Mouse (Mus musculus) WW6 (cell line): Measurements from ENCODE around the gene Adgrg6.

Source experiments
- DNase-seq: peaks from one replicate; pipeline ENCODE4 v3.0.0-alpha.2; 2013; ENCODE audit warnings: low read depth, low spot score

Gene Adgrg6

DNA sequence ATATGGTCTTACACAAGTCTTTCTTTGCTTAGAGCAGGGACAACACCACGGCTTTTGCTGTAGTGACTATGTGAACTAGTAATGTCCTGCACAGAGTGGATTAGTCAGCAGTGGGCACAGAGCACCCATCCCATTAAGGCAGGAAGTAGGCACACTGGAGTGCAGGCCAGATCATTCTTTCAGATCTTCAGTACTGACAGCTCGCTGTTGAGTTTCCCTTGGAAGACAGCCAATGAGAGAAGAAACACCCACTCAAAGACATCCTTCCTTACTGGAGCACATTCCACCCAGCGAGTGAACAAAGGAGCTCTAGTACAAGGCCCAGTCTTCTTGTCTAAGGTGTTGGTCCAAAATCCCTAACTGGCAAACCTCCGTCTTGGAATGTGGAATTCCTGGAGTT is 53.6 kb downstream of the Adgrg6 start:
- DNase-seq = no peak

DNA sequence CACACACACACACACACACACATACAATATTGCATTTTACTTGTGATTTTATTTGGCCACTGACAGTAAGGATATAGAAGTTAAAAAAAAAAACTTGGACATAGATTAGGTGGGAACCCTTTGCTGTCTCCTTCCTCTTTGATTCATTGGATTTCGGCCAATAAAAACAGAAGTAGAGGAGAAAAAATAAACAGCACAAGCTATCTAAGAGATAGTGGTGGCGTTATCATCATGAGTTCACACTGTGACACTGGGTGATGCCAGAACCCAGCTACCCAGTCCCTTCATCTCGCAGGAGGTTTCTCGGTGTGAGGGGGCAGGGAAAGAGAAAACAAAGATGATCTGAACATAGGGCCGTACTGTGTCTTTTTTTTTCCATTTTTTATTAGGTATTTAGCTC is 62.2 kb downstream of the Adgrg6 start:
- no peak for DNase-seq

DNA sequence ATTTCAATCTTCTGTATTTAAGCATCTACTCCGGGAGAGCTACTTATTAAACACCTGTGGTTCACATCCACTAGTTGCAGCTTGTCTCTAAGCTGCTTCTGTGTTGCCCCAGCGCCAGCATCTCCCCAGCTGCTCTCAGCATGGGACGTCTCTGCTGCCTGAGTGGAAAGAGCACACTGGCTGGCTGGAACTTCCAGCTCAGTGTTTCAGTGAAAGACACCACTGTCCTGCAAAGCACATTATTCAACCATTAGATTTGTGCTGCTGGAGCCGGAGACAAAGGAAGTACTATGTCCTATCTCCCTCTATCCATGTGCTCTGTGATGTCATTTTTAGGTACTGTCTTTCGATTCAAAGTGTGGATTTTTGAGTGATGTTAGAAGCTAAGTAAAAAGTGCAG is 63.0 kb downstream of the Adgrg6 start:
- DNase-seq = no peak

DNA sequence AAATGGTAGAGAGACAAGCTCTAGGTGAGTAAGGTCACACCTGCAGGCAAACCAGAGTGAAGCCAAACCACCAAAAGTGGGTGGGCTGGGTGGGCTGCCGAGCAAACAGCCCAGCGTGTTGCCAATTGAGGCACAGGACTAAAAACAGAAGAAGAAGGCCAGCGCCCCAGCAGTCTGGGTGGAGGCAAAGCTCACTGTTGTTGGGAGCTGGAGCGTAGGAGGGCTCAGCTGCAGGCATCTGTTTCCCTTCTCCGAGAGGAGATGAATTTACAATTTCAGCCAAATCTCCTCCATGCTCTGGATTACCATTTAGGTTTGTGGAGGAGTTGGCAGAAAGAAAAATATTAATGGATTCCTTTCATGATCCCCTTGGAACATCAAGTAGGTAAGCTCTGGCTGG is 64.5 kb downstream of the Adgrg6 start:
- no peak for DNase-seq

DNA sequence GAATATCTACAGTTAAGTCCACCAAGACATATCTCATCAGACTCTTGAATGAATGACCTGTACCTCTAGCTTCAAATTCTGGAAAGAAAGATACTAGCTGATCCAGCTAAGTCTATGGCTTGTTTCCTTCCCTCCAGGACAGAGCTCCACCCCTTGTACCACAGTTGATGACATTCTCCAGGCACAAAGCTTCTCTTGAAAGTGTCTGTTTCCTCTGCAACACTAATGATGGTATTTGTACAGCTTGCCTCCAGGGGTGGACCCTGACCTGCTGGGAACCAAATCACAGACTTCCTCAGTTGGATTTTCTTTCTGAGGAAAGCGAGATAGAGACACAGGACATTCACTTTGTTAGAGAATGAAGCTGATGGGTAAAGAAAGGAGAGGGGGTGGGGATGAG is 69.1 kb downstream of the Adgrg6 start:
- DNase-seq = no peak

DNA sequence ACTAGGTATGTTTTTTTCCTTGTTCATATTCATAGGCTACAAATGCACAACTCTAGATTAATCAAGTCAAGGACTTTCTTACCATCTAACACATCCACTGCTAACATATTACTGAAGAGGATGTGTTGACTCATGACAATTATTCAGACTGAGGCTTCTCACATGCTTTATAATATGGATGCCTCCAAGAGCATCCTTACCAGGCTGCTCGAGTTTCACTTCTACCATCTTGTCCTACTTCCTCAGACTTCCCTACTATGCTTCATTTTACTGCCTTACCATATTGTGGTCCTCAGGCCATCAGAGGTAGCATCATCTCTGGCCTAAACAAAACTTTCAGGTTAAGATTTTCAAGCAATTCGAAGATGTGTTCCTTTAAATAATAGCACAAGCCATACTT is 69.8 kb downstream of the Adgrg6 start:
- no peak for DNase-seq

DNA sequence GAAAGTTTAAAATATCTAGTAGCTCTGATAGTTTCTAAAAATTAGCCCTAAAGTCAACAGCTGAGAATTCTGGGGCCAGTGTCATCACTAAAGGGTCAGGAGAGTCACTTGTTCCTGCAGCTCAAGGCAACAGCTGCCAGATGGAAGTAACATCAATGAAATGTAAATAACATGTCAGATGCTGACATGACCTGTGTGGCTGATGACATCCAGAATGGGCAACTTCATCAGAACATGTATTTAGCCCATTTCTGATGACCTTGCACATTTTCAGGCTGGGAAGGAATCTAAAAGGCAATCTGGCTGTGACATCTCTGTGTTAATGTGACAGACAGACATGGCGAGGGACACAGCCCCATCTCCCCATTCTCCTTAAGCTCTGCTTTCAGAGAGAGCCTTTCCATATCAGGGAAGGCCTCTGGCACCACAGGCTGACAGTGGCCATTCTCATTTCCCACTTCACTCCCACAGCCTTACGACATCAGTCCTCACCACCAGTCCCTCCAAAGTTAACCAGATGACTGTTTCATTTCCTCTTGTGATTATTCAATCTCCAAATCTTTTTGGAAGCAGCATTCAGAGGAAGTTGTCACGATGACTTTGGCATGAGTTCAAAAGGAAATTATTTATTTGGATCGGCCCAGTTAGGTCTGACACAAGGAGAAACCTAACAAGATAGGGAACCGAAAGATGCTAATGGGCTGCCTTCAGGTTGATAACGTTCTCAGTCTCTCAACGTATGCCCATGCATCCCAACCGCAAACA is 70.7 kb downstream of the Adgrg6 start:
- DNase-seq = no peak

DNA sequence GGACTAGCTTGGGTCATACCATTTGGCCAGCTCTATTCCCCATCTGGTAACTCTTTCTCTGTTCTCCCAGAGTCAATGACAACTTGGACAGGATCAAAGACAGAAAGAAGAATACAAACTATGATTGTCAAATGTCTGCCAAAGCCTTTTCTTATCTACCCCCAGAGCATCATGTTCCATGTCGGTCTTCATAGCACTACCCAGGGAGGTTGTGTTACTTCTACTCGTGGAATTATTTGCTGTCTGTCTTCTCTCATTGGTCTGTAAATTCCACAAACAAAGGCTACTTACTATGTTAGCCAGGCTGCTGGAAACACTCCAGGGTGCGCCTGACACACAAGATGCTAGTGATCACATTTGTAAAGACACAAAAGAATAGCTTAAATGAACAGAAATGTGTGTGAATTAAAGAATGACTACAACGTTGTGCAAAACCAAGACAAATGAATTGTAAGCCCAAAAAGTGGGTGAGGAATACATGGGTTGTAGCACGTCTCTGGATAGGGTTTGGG is 74.4 kb downstream of the Adgrg6 start:
- no peak for DNase-seq

DNA sequence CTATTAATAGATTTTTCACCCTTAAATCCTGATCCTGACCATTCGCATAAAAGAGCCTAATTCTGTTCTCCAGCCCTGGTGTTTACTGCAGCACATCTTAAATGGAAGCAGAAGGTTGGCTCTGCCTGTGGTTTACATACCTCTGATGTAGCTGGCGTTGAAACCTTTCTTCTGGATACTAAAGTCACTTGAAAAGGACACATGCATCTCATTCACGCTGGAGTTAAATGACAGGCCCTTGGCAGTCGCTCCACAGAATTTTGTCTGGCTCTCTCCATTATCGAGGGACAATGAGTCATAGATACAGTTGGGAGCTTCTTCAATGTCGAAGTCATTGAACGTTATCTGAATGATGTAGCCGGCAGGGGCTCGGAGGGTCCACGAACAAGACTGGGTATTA is 76.8 kb downstream of the Adgrg6 start:
- no peak for DNase-seq

DNA sequence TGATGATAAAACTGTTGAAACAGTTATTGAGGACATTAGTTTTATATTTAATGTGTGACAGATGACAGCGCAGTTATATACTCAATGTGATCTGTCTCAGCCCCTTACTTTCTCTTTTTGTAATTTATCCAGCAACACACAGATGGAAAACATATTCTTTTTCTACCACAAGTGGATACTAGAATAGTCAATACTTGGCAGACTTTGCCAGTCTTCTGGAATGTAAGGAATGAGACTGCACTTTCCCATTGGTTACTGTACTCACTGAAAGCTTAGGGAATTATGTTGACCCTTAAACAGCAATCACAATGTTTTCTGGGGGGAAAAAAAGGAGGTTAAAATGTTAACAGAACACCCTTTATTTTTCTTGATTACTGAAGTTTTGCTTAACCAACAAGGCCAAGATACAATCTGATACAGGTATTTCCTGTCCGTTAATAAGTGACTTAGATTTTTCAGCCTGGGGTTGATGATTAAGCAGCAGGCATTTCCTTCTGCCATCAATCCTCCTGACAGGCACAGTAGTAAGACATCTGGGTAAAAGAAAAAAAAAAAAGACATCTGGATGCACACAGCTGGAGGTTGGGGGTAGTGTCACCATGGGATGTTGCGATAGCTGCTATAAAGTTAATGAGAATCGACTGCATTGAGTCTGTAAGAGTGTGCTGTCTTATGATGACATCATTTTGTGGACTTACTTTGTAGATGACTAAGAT is 81.5 kb downstream of the Adgrg6 start:
- no peak for DNase-seq

DNA sequence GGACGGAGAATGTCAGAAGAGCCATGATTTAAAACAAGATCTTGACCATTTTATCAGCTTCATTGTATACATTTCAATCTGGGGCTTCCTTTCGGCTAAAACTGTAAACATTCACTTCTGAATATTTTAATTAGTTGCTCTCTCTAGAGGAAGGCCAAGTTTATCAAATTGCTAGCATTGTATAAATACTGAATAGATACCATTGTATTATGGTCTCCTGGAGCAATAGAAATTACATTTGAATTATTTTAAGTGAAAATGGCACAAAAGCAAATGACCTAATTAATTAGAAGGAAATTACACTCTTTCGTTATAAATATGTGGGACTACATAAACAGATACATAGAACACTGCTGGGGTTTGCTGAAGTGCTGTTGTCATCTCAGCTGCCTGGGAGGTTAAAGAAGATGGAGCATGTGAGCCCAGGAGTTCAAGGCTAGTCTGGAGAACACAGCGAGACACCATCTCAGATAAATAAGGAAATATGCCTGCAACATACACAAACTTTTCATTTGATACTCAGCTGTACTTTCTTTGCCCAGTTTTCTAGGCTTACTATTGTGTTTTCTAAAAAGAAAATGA is 84.4 kb downstream of the Adgrg6 start:
- no peak for DNase-seq

DNA sequence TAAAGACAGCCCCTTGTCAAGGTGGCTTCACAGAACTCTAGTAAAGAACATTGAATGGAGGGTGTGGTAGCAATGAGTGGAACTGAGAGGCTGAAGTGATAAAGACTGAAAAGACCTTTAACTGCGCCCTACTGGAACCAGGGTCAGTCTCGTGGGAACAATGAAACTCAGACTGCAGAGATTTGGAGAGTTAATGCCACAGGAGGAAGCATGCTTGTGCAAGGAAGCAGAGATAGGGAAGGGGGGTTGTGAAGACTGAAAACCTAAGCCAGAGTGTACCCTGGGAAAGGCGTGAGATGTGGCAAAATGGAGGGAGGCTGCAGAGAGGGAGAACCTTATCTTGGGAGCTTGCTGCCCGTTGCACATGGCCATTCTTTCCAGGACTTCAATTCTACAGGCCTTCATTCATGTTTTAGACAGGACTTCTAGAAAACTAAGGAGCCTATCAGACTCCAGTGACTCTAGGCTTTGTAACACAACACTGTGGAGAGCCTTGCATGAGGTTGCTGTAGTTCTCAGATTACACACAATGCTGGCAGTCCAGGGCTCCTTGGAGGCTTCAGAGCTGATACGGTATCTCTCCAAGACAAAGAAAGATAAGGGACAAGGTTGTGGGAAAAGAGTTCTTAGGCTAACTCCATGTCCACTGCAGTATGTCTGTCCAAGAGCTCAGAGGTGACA is 85.1 kb downstream of the Adgrg6 start:
- no peak for DNase-seq

DNA sequence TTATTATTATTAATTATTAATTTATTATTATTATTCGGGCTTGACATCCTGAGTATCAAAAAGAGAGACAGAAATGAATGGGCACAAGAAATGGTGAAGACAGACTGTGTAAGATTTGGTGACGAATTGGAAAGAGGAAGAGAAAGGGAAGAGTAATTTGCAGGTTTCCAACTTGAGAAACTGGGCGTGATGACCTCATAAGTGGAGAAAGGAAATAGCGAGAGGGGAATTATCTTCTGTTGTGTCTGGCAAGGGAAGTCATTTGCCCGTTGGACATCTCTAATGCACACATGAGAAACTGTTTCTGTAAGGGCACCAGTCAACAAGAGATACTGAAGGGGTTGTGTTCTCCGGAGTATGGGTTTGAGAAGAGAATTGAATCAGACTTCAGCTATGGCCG is 85.6 kb downstream of the Adgrg6 start:
- no peak for DNase-seq

DNA sequence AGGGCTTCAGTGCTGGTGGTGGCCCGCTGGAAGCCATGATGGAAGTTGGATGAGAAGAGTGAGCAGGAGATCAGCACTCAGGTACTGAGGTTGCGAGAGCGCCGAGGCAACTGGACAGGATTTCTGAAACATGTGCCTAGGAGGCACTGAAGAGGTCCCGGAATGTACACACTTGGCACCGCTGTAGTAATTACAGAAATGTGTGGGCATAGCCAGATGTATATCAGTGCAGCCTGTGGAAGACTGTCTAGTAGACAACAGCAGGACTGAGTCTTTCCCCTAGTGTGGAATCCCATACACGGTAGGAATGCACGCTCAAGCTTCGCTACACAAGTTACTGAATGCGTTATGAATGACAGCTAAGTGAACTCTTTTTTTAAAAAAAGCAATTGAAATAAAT is 86.1 kb downstream of the Adgrg6 start:
- no peak for DNase-seq

DNA sequence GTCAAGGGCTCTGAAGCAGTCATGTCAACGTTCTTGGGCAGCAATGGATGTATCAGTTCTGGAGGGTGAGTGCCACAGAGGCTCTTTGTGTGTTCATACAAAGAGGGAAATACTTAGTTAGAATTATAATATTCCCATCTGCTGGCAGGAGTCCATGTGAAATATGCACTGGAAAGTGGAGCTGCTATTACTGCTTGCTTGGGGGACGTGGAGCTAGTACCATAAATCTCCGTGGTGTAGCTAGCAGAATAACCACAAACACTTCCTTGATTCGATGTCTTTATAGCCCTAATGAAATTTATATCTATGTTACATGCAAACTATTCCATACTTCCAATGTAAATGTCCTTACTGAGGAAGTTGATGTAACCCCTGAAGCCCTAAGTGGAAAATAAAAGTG is 91.0 kb downstream of the Adgrg6 start:
- DNase-seq = no peak

DNA sequence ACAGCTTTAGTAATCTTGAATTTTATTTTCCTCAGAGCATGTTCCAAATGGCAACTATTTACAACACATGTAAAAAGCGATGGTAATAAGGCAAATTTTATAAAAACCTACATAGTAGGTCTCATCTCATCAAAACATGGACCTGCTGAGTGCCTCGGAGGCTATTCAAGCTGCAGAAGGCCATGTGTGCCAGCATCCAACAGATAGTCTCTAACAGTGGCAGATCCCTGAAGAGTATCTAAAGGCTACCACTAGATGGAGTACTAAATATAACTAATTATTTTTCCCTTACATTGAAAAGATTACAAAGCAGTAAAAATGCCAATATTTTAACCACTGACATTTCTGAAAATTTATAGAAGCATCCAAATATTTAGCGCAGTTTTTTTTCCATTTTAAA is 93.6 kb downstream of the Adgrg6 start:
- DNase-seq = no peak

DNA sequence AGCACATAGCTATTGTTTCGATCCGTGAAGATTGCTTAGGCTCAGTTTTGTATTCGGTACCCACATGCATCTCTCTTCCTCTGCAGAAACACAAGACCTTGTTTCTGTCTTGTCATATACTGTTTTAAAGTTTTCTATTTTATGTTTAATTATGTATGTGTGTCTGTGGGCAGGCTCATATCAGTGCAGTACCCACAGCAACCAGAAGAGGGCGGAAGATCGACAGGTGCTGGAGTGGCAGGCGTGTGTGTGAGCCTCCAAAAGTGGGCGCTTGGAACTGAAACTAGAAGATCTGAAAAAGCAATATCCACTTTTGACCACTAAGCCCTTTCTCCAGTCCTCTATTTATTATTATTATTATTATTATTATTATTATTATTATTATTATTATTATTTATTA is 95.4 kb downstream of the Adgrg6 start:
- peak; percentile 18 for DNase-seq

DNA sequence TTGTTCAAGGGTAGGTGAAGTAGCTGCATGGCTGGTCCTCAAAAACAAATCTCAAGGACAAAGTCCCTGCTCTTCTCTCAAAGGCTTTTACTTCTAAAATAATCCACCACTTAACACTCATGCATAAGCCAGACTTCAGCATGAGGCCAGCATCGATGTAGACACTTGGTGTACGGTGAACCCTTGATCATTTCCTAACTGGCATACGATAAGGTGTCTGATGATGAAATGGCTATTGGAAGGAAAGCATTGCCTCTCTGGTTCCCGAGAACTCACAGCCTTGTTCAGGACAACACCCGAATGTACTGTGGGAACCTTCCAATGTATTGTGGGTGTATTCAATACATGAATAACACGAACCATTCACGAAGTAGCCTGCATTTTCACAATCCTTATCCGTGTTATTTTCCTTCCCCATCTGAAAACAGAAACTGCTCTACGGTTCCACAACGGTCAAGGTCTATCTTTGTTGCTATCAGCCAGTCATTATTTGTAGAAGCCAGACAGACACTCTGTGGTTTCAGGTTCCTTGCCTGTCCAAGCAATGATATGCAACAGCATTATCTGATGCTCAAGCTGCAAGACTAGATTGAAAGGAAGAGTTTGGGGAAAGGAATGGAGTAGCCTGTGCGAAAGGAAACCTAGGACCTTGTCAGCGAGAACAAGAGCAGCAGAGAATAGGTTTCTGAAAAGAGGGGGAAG is 99.7 kb downstream of the Adgrg6 start:
- DNase-seq = no peak

DNA sequence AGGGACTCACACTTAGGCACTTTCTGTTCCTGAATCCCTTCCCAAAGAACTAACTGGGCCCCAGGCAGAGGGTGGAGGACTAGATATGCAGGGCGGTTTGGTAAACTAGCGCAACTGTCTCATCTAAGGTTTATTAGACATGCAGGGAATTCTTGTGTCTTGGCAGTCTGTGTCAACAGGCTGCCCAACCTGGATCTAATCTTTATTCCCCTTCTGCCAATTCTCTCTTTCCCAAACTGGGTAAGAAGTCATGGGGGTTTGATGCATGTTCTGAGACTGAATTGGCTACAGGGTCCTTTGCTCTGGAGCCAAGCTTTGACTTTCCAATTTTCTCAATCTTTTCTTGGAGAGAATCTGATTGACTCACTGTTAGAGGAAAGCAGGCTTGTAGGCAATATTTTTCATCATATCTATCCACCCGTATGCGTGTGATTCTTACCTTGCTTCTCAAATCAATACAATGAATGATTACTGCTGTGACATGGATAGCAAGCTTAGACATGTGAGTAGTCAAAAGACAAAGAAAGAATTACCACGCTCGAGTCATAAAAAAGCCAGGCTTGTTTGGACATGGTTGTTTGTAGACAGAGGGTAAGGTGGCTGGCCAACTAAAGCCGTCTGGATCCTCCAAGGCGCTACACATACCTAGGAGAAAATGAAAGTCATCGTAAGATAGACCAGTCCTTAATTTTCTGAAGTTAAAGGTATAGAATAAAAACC is 104.4 kb downstream of the Adgrg6 start:
- no peak for DNase-seq

DNA sequence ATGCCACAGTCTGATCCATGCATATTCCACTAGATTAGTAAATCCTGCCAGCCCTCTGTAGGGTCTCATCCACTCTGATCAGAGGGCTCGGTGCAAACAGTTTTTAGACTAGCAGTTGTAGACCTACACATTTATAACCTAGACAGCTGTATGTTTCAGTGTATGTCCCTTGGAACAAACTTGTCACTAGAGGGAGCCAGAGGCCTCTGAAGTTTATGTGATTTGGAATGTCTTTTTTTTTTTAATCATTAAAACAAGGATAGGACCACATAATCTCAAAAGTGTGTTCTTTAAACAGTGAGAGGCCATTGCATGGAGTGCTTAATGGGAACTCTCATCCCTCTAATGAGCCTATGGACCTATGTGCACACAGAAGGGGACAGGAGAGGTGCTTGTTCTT is 141.4 kb downstream of the Adgrg6 start:
- DNase-seq = peak; percentile 3

DNA sequence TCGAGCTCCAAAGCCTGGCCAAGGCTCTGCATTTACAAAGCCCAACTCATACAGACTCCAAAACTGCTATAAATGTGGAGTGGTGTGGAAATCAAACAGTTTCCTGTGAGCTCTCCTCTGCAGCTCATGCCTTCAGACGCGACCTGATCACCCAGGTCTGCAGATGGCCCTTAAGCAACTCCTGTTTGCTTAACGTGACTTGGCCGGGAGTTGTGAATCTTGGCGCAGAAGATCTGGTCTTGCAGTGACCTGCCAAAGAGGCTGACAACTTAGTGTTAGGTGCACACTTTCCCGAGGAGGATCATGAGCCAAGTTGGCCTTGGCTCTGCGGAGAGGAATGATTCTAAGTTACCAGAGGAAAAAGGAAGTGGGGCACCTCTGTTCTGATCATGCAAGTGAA is 143.7 kb downstream of the Adgrg6 start:
- DNase-seq = no peak
